Mouse (Mus musculus) urinary bladder, postnatal 4 days (tissue): ENCODE data around the gene Ypel2.

Source experiments
- DNase-seq, 2 experiments: peaks; one replicate each; pipeline ENCODE4 v3.0.0; 2021 to 2022; ENCODE audit warnings: low spot score in 2 of 2

Gene Ypel2

DNA sequence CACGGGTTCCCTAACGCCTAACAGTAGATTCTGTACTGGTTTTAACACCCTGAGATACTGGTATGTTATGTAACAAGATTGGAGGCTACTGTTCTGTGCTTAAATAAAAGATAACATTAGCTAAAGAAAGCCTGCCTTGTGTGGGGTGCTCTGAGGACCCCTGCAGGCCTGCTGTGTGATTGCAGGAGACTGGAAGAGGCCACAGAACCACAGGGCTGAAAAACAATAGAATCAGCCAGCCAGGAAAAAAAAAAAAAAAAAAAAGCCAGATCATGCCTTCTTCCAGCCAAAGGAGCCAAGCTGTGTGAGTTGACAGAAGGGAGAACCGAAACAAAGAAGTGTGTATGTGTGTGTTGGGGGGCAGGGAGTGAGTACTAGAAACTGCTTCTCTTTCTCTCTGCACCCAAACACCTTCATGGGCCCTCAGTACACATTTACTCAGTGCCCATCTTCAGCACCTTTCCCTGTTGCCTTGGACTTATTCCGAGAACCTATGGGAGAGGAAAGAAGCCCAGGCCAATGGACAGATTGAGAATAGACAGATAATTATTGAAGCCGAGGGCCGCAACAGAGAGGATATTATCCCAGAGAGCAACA is 2.2 kb upstream of the Ypel2 start:
- DNase-seq: no peak

DNA sequence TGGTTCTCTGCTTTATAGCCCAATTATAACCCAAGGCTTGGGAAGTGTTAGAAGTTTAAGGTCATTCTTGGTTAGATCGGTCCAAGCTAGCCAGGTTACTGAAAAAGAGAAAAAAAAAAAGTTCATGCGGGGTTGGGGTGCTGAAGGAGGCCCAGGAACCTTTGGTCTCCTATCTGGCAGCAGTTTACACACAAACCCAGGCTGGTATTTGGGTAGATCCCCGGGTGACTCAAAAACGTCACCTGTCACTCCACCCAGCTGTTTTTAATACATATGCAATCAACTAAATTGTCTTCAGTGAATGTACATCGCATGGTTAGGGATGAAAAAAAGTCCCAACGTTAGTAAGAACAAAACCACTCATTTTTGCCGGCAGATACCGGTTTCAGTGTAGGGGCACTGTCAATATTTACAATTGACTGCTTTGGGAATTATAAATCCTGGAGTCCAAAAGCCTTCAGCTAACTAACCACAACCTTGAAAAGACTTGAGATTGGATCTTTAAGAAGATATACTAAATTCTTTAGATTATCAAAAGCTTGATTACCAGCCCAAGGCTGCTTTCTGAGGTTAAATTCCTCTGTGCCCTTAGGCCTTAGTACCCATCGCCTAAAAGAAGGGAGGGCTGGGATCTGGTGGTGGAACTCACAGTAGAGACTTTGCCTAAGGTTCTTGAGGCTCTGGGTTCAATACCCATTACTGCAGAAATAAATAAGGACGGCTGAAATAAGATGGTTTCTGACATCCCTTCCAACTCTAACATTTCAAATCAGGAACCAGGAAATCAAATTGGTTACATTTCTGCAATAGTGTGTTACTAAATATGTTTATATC is 1.5 kb upstream of the Ypel2 start:
- DNase-seq: no peak

DNA sequence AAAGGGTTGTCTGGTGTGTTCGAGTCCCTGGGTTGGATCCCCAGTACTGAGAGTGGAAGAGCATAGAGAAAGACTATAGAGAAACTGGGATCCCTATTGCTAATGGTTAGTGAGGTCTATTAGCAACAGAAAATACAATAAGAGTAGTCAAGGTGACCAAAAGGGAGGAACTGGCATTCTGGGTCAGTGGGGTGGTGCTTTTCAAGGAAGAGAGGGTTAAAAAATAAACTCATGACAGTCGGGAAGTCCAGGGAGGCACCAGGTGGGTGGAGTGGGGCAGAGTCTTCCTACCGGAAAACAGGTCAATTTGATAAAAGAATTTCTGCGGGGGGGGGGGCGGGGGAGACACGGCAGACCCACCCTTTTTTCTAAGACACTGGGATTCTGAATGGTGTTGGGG is 823 bp upstream of the Ypel2 start:
- DNase-seq: no peak

DNA sequence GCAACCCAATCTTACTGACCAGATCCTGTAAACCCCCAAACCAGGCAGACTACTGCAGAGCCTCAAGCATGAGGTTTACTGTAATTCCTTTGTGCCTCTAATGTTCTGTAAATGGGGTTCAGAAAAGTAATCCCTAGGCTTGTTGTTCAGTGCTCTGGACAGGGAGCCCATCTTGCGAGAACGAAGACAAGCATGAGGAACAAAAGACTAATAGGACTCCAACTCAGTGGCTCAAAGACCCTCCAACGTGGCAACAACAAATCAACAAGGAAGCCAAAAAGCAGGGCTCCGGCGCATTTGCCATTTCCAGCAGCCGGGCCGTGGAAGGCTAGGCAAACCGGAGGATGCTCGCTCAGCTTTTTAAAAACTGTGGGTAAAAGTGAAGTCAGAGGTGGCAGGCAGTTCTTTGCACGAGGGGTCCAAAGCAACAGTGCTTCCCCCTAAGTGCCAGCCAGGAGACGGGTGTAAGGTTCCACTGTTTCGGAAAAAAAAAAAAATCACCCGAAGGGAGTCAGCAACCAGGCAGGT is 982 bp downstream of the Ypel2 start:
- no peak for DNase-seq

DNA sequence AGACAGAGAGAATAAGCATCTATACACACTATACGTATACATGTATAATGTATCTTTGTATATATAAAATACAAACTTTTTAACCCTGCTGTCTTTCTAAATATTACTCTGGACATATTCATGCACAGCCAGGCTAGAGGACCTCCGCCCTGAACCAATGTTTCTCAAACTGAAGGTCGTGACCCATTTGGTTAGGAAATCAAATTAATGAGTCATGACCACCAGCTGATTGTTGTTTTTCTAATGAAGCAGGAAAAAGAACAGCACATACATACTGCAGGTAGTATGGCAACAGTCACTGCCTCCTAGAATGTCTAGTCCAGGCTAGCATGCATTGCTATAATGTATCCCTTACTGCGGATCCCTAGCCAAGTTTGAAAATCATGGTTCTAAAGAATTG is 2.3 kb downstream of the Ypel2 start:
- no peak for DNase-seq

DNA sequence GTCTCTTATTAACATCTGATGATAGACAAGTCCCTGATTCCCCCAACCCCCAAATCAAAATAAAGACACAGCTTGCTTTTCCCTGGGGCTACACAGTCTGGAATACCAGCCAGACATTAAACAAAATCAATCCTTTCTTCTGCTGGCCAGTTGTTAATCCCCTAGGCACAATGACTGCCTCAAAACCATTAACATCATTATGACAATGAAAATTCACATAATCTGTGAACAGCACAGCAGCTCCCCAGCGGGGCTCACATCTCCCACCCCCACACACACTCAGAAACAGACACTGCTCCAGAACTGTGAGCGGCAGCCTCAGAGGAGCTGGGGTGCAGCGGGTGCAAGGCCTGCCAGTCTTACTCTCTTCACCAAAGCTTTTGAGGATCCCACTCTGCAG is 3.2 kb downstream of the Ypel2 start:
- no peak for DNase-seq

DNA sequence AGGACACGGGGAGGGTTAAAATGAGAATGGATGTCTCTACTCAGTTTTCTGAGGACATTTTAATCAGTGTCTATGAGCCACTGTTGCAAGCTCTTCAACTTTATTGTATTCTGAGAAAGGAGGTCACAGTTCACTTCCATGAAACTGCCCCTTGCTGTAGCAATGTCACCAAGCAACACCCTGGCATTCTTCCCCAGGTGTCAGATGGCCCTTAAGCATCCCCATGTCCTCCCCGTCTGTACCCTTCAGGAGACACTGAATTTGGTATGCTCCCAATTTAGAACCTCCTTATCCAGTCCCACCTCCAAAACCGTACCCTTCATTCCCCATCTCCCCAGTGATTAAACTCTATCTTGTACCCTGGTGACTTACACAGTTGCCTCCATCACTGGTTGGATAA is 8.5 kb downstream of the Ypel2 start:
- DNase-seq: no peak

DNA sequence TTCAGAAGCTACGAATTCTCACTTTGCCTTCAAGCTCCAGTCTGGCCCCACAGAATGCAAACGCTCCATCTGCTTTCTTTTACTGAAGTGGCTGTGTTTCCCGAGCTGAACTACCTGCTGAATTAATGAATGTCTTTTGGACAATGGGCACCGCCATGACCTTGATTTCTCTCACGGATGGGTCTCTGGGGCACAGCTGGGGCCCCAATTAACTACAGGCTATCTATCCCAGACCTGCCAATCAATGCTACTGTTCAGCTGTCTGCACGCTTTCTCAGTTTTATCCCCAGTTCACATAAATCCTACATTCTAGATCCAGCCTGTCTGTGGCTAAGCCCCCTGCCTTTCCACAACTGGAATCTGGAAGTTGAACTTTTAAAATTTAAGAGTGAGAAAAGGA is 10.5 kb downstream of the Ypel2 start:
- DNase-seq: no peak

DNA sequence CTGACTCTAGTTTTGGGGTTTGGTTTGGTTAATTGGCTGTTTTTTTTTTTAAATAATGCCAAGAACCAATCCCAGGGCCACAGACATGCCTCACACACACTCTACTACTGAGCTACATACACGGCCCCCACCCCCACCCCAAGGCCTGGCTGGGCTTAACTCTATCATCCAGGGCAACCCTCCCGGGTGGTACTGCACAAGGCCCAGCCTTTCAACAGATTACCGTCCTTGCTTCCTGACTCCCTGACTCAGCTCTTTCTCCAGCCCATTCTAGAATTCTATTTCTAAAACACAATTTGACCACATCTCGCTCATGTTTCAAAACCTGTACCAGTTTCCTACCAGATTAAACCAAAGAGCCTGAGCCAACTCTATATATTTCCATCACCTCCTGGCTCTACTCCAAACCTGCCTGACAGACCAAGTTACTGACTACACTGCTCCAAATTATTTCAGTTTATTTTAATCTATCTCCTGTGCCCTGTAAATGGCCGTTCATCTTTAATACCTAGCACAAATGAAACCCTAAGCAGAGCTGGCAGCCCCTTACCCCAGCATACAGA is 12.2 kb downstream of the Ypel2 start:
- no peak for DNase-seq

DNA sequence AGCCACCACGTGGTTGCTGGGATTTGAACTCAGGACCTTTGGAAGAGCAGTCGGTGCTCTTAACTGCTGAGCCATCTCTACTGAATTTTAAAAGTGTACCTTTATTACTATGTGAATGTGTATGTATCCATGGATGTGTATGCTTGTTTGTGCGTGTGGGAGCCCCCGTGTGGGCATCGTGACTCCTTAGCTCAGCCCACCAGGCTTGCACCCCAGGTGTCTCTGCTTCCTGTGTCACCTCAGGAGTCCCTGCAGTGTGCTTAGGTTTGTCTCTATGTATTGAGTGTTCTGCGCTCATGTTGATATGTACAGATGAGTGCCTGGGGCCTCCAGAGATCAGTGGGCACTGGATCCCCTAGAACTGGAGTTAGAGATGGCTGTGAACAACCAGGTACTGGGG is 13.0 kb downstream of the Ypel2 start:
- DNase-seq: no peak

DNA sequence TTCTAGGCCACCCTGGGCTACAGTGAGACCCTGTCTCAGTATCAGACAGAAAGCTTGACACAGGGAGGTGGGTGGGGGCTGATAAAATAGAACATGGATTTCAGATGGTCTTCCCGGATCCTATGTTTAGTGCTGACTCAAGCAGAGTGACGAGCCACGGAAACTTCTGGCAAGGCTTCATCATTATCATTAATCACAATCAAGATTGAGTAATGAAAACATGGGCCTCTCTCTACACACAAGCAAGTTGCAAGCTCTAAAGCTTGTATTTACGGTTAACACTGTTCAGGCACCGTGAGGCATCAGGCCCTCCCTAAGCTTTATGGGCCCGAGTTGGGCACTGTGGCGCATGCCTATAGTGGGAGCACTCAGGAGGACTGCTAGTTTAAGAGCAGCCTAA is 13.7 kb downstream of the Ypel2 start:
- no peak for DNase-seq

DNA sequence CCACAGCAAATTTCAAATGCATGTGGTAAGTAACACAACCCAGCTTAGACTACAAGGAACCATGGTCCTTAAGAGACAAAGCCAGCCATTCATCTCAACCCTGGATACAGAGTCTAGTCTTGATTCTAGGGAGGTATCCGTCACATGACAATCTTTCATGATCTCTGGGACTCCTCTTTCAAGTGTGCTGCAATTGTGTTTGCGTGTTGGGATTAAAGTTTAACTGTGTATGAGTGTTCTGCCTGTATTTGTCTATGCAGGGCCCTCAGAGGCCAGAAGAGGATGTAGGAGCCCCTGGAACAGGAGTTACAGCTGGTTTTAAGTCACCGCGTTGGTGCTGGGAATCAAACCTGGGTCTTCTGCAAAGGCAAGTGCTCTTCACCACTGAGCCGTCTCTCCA is 16.3 kb downstream of the Ypel2 start:
- DNase-seq: no peak

DNA sequence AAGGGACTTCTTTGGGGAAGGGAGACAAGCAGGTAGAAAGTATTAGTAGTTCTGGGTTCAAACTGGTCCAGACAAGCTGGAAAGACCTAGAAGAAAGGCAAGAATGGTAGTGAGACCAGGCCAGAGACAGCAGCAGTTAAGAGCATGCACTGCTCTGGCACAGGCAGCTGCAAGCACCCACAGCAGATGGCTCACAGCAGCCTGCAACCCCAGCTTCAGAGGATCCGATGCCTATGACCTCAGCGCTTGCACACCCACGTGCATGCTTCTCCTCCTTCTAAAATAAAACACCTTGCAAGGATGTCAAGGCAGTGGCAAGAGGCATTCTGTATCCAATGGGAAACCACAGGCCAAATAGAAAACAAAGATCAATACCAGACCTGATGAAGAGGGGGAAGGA is 19.1 kb downstream of the Ypel2 start:
- DNase-seq: no peak

DNA sequence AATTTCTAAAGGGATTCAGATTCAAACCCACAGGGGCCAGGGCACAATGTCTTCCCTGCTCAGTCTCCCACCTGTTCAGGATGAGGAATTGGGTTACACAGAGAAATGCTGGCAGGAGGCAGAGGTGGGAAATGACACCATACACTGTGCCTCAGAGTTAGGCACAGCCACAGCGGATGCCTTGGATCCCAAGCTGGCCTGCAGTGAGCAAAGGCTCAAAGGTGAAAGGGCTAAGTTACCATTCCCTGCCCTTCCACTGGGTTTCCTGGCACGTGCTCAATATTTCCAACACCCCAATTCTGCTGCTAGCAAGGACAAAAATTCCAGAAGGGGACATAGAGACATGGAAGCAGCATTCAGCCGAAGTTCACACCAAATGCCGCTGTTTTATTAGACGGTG is 20.3 kb downstream of the Ypel2 start:
- DNase-seq: no peak

DNA sequence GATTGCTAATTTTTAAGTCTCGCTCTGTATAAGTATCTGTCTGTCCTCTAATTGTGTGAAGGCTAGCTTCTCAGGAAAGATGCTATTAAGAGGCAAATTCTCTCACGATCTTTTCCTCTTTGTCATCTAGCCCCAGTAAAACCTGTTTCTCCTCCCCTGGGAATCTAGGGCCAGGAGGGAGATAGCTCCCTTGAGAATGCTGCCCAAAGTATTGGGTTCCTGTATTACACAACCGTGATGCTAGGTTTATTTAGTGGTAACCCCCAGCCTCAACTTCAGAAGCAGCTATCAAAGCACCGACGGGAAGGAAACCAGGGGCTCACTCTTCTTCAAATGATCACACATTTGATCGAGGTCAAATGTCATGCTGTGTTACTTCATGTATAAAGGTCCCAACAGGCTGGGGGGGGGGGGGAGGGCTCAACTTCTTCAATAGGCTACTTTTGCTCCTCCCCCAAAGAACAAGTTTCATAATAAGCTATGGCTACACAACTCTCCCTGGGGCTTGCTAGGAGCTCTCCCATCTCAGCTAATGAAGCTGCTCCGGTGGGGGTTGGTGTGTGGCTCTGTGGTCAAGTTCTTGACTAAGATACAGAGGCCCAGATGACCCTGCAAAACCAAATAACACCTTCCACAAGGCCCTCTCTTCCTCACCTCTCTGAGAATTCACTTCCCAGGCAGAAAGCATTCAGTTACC is 22.3 kb downstream of the Ypel2 start:
- no peak for DNase-seq

DNA sequence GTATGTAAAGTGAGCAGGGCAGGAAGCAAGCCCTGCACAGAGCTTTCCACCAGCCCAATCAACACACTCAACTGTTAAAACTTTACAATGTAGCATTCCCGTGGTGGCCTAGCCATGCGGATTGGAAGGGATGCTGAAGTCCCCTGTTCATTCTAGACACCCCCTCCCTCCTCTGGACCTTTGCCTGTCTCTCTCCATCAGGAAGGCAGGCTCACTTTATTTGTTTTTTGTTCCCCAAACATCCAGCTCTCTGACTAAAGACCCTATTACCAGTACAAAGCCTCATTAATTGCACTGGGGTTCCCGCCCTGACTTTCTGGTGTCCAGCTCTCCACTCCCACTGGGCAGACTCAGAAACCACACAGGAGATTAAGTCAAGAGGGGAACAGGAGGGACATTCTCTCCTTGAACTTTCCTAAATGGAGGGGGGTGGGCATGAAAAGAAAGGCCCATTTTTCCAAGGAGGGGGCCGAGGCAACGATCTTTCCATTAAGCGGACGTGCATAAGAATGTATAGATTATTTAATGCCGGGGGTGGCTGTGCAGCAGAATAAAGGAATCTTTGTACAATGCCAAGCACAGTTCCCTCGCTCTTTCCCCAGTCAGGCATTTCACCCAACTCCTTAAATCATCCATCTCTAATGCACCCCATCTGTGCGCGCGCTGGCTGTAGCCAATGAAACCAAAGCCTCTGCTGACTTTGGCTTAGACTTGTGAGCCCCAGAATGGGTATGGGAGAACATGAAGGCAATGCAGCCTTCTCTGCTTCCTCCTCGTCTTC is 24.3 kb downstream of the Ypel2 start:
- DNase-seq: no peak

DNA sequence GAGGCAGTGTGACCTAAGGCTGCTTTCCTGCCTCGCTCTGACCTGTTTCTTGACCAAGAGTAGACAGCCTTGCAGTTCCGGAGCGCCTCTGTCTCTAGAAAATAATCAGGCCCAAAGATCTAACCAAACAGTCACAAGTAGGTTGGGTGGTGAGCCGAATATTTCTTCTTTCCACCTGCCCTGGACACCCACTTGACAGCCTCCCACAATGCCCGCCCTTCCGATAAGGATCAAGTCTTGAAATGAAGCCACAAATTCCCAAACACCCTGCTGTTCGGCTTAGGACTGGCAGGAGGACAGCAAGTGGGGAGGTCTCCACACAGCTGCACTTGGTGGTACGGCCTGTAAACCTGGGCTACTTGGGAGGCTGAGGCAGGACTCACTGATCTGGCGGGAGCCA is 26.0 kb downstream of the Ypel2 start:
- no peak for DNase-seq

DNA sequence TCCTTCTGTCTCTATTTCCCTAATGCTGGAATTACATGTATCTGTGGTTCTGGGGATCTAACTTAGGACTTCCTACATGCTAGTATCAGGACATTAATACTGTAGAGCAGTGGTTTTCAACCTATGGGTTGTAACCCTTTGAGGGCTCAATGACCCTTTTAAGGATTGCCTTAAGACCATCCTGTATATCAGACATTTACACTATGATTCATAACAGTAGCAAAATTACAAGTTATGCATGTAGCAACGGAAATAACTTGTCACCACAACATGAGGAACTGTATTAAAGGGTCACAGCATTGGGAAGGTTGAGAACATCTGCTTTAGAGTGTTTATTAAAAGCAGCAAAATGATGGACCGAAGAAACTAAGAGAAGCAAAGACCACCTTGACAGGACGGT is 26.8 kb downstream of the Ypel2 start:
- no peak for DNase-seq

DNA sequence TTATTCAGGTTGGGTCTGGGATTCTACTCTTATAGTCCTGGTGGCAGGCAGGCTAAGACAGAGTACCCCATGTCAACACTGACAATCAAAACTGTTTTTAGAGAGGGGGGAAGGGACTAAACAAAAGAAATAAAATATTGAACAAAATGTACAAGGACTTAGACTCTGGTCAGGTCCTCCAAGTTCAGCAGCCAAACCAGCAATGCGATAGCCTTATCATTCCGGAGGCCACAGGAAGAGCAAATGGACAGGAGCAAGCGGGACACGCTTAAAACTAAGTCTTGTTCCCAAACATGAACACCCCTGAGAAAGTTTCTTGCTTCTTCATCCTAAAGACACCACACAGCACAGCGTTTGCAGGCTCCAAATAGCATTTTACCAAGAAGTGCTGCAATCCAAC is 28.4 kb downstream of the Ypel2 start:
- no peak for DNase-seq

DNA sequence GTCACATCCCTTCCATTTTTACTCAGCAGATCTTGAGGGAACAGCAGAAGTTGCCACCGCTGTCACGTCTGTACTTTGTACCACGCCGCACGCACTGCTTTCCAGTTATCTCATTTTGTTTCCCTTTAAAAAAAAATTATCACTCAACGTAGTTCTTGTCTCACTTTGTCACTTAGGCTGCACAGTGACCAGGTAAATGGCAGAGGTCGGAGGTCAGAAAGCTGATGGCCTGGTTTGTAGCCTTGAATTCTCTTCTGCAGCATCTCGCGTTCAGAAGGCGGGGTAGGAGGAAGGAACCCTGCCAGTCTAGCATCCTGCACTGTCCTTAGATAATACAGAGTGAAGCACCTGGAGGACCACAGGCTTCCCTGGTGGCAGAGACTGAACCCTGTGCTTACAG is 29.8 kb downstream of the Ypel2 start:
- DNase-seq: no peak

DNA sequence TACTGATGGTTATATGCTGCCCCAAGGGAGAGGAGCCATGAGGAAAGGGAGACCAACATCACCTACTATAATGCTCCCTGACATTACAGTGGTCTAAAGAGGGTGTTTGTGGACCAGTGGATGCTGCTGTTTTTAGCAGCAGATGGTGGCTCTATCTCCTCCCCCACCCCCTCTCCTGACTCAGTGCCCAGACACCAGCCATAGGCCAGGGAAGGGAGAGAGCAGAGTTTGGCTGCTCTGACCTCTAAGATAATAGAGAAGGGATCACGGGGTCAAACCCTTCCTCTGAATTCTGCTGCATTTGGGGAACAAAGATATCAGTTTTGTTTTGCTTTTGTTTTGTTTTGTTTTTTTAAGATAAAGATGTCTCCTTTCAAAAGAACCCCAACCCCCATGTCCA is 30.5 kb downstream of the Ypel2 start:
- DNase-seq: no peak

DNA sequence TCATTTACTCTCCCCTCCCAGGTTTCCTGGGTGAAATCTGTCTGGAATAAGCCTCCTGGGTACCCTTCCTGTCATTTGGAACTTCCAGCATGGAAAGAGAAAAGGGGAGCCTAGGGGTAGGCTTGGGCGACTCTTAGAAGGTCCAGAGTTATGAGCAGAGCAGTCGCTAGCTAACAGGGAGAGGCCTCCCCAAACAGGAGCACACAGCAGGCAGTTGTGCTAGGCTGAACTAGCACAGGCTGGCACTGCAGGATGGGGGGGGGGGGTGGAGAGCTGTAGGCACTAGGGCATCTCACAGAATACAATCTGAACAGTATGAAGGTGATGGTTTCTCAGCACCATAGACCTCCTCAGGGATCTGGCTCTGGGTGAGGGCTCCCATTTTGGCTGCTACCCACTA is 31.1 kb downstream of the Ypel2 start:
- no peak for DNase-seq
